ENCODE assay signal across 8 mouse cellular contexts in genomic region chr7:141475805-141476158, GRCm38 (mm10). TPM values are rescaled to one million over a fixed set of nuclear protein-coding genes. Genes with fewer than 3 reads are reported as not detected.
A peak's percentile ranks its signal among the peaks of the same experiment; 100 is the strongest.
DNase-seq lines count a peak whose midpoint lies in the region; ATAC-seq lines count a peak whose summit lies in the region.

No protein-coding gene starts in this region.

- H3K36me3 ChIP-seq in heart, embryonic 13.5 days = peaks cover 22% of the 10 kb centered on the region
- peaks cover 8% of the 10 kb centered on the region for H3K36me3 ChIP-seq in forebrain, embryonic 16.5 days (ENCODE audit: control insufficient read depth, insufficient read depth)
- H3K36me3 ChIP-seq in lung, embryonic 16.5 days (ENCODE audit: control insufficient read depth, insufficient read depth, low read length) = peaks cover 15% of the 10 kb centered on the region

- no peak for ATAC-seq in heart, embryonic 13.5 days (ENCODE audit: extremely low read depth, insufficient number of reproducible peaks, low FRiP score, low TSS enrichment)
- no peak for ATAC-seq in forebrain, embryonic 16.5 days
- ATAC-seq in lung, embryonic 16.5 days (ENCODE audit: low read depth) = peak; percentile 1; the same call in 1 of the 2 replicates
- ATAC-seq in cerebellum, adult (ENCODE audit: insufficient number of reproducible peaks, low FRiP score, low TSS enrichment) = no peak

- H3K4me1 ChIP-seq in heart, embryonic 13.5 days = peaks cover 54% of the 10 kb centered on the region
- peaks cover 25% of the 10 kb centered on the region for H3K4me1 ChIP-seq in forebrain, embryonic 16.5 days (replicated peaks; ENCODE audit: control insufficient read depth, insufficient read depth, low read length)
- peaks cover 39% of the 10 kb centered on the region for H3K4me1 ChIP-seq in lung, embryonic 16.5 days (replicated peaks; ENCODE audit: control insufficient read depth, insufficient read depth, low read length)

- no peak for DNase-seq in heart, postnatal 25 days (ENCODE audit: low spot score)
- DNase-seq in ES-CJ7 (ENCODE audit: low read depth, low spot score) = peak; percentile 17
- DNase-seq in left cerebral cortex, adult 9 months (ENCODE audit: low spot score in 2 of 2) = no peak
- DNase-seq in spleen, adult 12 weeks (ENCODE audit: low spot score) = no peak

- peak overlapping the region; percentile 88 for H3K4me3 ChIP-seq in heart, embryonic 13.5 days
- H3K4me3 ChIP-seq in forebrain, embryonic 16.5 days (replicated peaks; ENCODE audit: low read length) = peak overlapping the region; percentile 67
- H3K4me3 ChIP-seq in lung, embryonic 16.5 days (ENCODE audit: low read length) = peak overlapping the region; percentile 86

- peak overlapping the region; percentile 91 for H3K9ac ChIP-seq in heart, embryonic 13.5 days
- peak overlapping the region; percentile 92 for H3K9ac ChIP-seq in forebrain, embryonic 16.5 days (replicated peaks; ENCODE audit: low read depth, low read length)
- H3K9ac ChIP-seq in lung, embryonic 16.5 days (ENCODE audit: low read length) = peak overlapping the region; percentile 92

- WGBS in heart, embryonic 13.5 days = under 1% methylated on average over 12 of the region's 12 CpGs
- WGBS in forebrain, embryonic 16.5 days = 1% methylated on average over 12 of the region's 12 CpGs
- WGBS in lung, embryonic 16.5 days = under 1% methylated on average over 12 of the region's 12 CpGs

- no peaks in the 10 kb centered on the region for H3K27me3 ChIP-seq in heart, embryonic 13.5 days (replicated peaks)
- H3K27me3 ChIP-seq in forebrain, embryonic 16.5 days (replicated peaks; ENCODE audit: control insufficient read depth, insufficient read depth, low read length) = peaks cover 10% of the 10 kb centered on the region
- H3K27me3 ChIP-seq in lung, embryonic 16.5 days (ENCODE audit: control insufficient read depth, insufficient read depth, low read depth, low read length) = no peaks in the 10 kb centered on the region

- H3K9me3 ChIP-seq in heart, embryonic 13.5 days = no peaks in the 10 kb centered on the region
- H3K9me3 ChIP-seq in forebrain, embryonic 16.5 days (ENCODE audit: control insufficient read depth, low read length) = no peaks in the 10 kb centered on the region
- no peaks in the 10 kb centered on the region for H3K9me3 ChIP-seq in lung, embryonic 16.5 days (ENCODE audit: control insufficient read depth, low read length)

- peak overlapping the region; percentile 95 for H3K4me2 ChIP-seq in heart, embryonic 13.5 days
- H3K4me2 ChIP-seq in forebrain, embryonic 16.5 days (ENCODE audit: low read length) = peak overlapping the region; percentile 80
- peak overlapping the region; percentile 94 for H3K4me2 ChIP-seq in lung, embryonic 16.5 days (ENCODE audit: low read depth, low read length)

- intact Hi-C loops in heart, postnatal 25 days (cut with DNase I) = no loop called here

- H3K27ac ChIP-seq in heart, embryonic 13.5 days (replicated peaks) = peak overlapping the region; percentile 98
- H3K27ac ChIP-seq in forebrain, embryonic 16.5 days (ENCODE audit: low read length) = no peak overlapping the region
- H3K27ac ChIP-seq in lung, embryonic 16.5 days (ENCODE audit: low read length) = peak overlapping the region; percentile 99

RNA-seq across cellular contexts. Expression of gene Tspan4, which starts 0.7 kb away (rescaled TPM):
- 64.5 and 68.8 TPM in 2 replicates for polyA plus RNA-seq in heart, embryonic 13.5 days (2015; fragmentation: Nextera tagmentation; extraction: Ambion mirVana)
- 10 to 100 TPM; 17.5 to 39.0 TPM for total RNA-seq in heart, postnatal 25 days (2021)
- 29.8 and 31.8 TPM in 2 replicates for polyA plus RNA-seq in forebrain, embryonic 16.5 days (2015; fragmentation: Nextera tagmentation; extraction: Ambion mirVana)
- polyA plus RNA-seq in lung, embryonic 16.5 days (2015; fragmentation: Nextera tagmentation; extraction: Ambion mirVana) = 88.3 and 91.2 TPM in 2 replicates

RNA-seq across cellular contexts. Expression of gene Polr2l, which starts 0.8 kb away (rescaled TPM):
- polyA plus RNA-seq in heart, embryonic 13.5 days (2015; fragmentation: Nextera tagmentation; extraction: Ambion mirVana) = 67.3 and 76.3 TPM in 2 replicates
- total RNA-seq in heart, postnatal 25 days (2021) = 10 to 100 TPM; 74.3 to 74.7 TPM
- polyA plus RNA-seq in forebrain, embryonic 16.5 days (2015; fragmentation: Nextera tagmentation; extraction: Ambion mirVana) = 60.7 and 61.9 TPM in 2 replicates
- 59.9 and 61.3 TPM in 2 replicates for polyA plus RNA-seq in lung, embryonic 16.5 days (2015; fragmentation: Nextera tagmentation; extraction: Ambion mirVana)

RNA-seq across cellular contexts. Expression of gene Cd151, which starts 8.6 kb away (rescaled TPM):
- 28.5 and 31.4 TPM in 2 replicates for polyA plus RNA-seq in heart, embryonic 13.5 days (2015; fragmentation: Nextera tagmentation; extraction: Ambion mirVana)
- total RNA-seq in heart, postnatal 25 days (2021) = 100 to 1,000 TPM; 280 TPM
- polyA plus RNA-seq in forebrain, embryonic 16.5 days (2015; fragmentation: Nextera tagmentation; extraction: Ambion mirVana) = 20.8 TPM in 2 replicates
- polyA plus RNA-seq in lung, embryonic 16.5 days (2015; fragmentation: Nextera tagmentation; extraction: Ambion mirVana) = 36.4 and 39.3 TPM in 2 replicates

RNA-seq across cellular contexts. Expression of gene Cracr2b, which starts 14.9 kb away (rescaled TPM):
- 20.2 and 23.0 TPM in 2 replicates for polyA plus RNA-seq in heart, embryonic 13.5 days (2015; fragmentation: Nextera tagmentation; extraction: Ambion mirVana)
- total RNA-seq in heart, postnatal 25 days (2021) = 10 to 100 TPM; 19.7 to 23.1 TPM
- polyA plus RNA-seq in forebrain, embryonic 16.5 days (2015; fragmentation: Nextera tagmentation; extraction: Ambion mirVana) = 5.2 and 5.3 TPM in 2 replicates
- polyA plus RNA-seq in lung, embryonic 16.5 days (2015; fragmentation: Nextera tagmentation; extraction: Ambion mirVana) = 39.3 and 42.0 TPM in 2 replicates

RNA-seq across cellular contexts. Expression of gene Pnpla2, which starts 20.8 kb away (rescaled TPM):
- 42.6 and 45.7 TPM in 2 replicates for polyA plus RNA-seq in heart, embryonic 13.5 days (2015; fragmentation: Nextera tagmentation; extraction: Ambion mirVana)
- 100 to 1,000 TPM; 409 to 426 TPM for total RNA-seq in heart, postnatal 25 days (2021)
- 20.5 and 23.2 TPM in 2 replicates for polyA plus RNA-seq in forebrain, embryonic 16.5 days (2015; fragmentation: Nextera tagmentation; extraction: Ambion mirVana)
- polyA plus RNA-seq in lung, embryonic 16.5 days (2015; fragmentation: Nextera tagmentation; extraction: Ambion mirVana) = 42.9 and 46.2 TPM in 2 replicates
